Mouse (Mus musculus) ES-E14 (cell line): Measurements from ENCODE around the gene Tsks.

ENCODE experiments used
- CHD2 ChIP-seq: IDR thresholded peaks from 2 replicates; pipeline ENCODE4 v1.6.1; 2014; ENCODE audit warnings: mild to moderate bottlenecking, low read depth, low read length, inconsistent platforms
- HCFC1 ChIP-seq: IDR thresholded peaks from 2 replicates; pipeline ENCODE4 v1.6.1; 2012; ENCODE audit warnings: low read length, inconsistent platforms, borderline replicate concordance; ENCODE audit not compliant: insufficient read depth
- MAFK ChIP-seq: IDR thresholded peaks from 2 replicates; pipeline ENCODE4 v1.6.1; 2014; ENCODE audit warnings: mild to moderate bottlenecking, low read depth, low read length, inconsistent platforms; ENCODE audit not compliant: insufficient read depth
- ZC3H11A ChIP-seq: IDR thresholded peaks from 2 replicates; pipeline ENCODE4 v1.6.1; 2012; ENCODE audit warnings: low read depth, mild to moderate bottlenecking, inconsistent platforms, low read length, borderline replicate concordance
- ZNF384 ChIP-seq: IDR thresholded peaks from 2 replicates; pipeline ENCODE4 v1.6.1; 2012; ENCODE audit warnings: low read depth, low read length, inconsistent platforms

DNA sequence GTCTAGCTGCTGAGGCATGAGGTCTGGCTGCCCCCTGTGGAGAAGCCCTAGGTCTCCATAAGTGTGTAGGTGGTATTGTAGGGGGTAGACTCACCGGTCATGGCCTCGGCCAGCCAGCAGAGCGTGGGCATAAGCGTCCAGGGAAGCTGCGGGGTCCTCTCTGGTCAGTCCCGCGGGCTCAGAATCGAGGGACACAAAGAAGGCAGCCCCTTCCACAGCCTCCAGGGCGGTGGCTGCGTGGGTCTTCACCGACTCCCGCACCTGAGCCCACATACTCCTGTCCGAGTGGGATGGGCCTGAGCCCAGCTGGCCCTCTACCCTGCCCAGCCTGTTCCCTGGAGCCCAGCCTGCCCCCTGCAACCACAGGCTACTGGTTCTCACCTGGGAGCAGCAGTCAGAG lies 22.0 kb downstream of the Tsks start:
- TF ChIP-seq MAFK, result no peak
- no peak for TF ChIP-seq HCFC1
- no peak for TF ChIP-seq ZNF384
- TF ChIP-seq CHD2, result no peak
- TF ChIP-seq ZC3H11A, result no peak
